Mouse (Mus musculus) megakaryocyte progenitor cell, adult 5-6 weeks (primary cell): ENCODE data around the gene Exoc6. TPM values are rescaled to one million over a fixed set of nuclear protein-coding genes. Genes with fewer than 3 reads are reported as not detected.
"Not testable (repeated sequence)": the region's sequence is repeated elsewhere in the genome, so short reads cannot be mapped to it uniquely, and the experiment has no call there.

Experiments
- ATAC-seq: replicated peaks from 2 replicates; pipeline ENCODE4 v1.8.0; 2016; ENCODE audit warnings: mild to moderate bottlenecking, moderate TSS enrichment, inconsistent platforms; ENCODE audit not compliant: poor library complexity
- total RNA-seq, 2 experiments: library from RNA; stranded (forward) in 1 of 2; stranded (reverse) in 1 of 2; fragments of 157-497, 149-512 nt in 1 of 2; fragments of 200-1000 nt in 1 of 2; gene quantifications; 2 replicates each; pipeline versions ENCODE4 v1.2.3 to v1.2.4; 2015 to 2017

Exoc6 gene
- total RNA-seq (2015) = 57.3 and 63.3 TPM in 2 replicates
- 75.7 and 84.5 TPM in 2 replicates for total RNA-seq (2017)

DNA sequence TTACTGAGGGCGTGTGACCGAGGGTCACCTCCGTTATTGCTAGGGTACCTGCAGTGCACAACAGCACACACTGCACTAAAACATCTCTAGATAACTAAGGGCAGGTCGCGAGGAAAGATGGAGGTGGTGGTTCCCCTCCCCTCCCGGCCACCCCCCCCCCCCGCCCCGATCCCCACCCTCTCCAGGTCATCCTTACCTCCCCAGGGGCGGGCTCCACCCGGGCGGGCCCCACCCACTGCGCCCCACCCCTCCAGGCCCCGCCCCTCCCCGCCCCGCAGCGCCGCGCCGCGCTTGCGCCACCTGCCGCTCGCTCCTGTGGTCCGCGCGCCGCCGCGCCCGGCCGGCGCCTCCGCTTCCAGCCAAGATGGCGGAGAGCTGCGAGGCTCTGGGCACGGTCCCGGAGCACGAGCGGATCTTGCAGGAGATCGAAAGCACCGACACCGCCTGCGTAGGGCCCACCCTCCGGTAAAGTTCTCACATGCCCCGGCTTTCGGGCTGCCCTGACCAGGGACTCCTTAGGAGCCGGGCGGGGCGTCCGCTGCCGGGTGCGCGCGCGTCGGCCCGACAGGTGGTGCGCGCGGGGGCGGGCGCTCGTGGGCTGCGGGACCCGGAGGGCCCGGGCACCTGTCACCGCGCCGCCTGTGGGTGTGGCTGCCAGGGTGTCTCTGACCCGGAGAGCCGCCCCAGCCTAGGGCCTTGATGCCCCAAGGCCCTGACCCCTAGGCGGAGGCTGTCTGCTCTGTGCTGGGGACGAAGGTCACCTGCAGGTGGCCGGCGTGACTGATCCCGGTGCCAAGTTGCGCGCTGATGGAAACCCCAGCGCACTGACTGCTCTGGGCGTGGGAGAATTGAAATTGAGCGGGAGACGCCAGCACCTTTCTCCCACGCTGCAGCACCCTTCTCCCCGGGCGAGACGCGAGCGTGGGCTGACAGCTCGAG is at the start of gene Exoc6:
Gene Exoc6, plus strand, starts transcription at position 318 of the 939 bp plus-strand sequence.
- ATAC-seq = peak; percentile 73

DNA sequence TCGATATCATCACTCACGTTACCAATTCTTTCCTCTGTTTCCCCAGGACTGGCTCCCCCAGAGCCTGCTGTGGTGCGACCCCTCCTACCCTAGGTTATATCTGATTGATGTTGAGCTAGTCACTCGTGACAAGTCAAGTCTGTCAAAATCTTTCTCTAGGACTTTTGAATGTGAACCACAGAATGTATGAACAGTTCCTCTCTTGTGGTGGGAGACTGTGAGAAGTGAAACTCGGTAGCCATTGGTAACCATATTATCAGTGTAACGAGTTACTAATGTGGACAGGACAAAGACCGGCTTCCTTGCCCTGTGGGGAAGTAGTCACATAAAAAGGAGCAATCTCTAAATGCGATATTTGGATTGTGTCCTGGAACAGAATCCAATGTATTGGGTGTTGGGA is 47.2 kb upstream of the Exoc6 start:
- ATAC-seq = peak; percentile 95

DNA sequence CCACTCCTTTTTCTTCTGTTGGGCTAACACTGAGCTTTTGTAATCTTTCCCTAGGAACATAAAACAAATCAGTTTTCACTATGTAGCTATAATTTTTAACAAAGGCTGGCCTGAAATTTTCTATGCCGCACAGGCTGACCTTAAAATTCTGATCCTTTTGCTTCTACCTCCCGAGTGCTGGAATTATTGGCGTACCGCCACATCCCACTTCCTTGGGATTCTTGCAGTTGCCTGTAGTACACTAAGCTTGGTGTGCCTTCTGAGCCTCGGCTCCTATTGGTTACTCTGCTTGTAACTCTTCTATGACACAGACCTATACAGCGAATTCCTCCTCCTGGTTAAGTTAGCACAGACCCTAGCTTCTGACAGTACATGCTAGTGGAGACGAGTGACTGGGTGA is 44.2 kb upstream of the Exoc6 start:
- no peak for ATAC-seq

DNA sequence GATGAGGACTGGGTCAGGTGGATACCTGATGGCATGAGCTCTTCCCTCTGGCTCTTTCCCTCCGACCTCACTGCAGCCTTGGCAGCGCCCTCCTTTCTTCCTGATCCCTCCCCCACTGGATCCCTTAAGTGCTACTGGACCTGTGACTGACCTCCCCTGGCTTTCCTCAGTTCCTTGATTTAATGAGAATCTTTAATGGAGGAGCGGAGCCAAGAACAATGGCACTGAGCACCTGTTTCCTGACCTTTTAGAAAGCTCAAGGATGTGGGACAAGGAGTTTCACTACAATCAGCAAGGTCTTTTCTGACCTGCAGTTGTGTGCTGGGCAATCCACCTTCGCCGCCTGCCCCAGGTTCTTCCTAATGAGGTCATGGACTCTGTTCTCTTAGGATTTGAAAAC is 43.6 kb upstream of the Exoc6 start:
- no peak for ATAC-seq

DNA sequence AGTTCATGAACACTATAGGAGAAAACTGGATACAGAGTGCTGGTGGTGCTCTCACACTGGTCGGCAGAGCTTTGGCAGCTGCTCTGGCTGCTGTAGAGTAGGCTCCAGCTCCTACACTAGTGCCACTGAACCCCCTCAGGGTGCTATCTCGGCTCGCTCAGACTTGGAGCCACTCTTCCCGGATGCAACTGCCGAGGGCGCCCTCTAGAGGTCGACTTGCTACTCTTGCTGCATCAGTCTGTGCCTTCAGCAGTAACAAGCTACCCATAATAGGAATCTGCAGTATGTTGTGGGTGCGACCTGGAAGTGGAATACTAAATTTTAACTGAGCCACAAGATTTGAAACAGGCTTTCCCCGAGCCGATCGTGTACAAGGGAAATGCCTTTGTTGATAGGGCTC is 40.5 kb upstream of the Exoc6 start:
- ATAC-seq = peak; percentile 99

DNA sequence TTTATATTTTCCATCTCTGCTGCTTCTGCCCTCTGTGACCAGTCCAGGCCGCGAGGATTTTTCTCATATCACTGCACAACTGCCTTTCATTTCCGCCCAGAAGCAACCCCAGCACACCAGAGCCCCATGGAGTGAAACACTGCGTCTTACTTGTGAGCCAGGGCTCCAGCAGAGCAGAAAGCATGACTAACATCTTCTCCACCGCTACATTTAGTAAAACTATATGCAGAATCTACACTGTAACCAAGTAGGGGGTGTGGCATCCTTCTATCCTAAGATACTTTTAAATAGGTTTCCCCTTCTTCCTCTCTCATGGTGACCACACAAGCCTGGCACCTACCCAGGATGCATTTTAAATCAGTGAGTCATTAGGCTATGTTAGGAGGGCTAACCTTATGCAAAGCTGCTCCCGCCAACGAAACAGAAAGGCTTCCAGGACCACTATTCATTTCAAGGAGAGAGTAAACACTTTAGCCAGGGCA is 35.4 kb upstream of the Exoc6 start:
- peak; percentile 69 for ATAC-seq

DNA sequence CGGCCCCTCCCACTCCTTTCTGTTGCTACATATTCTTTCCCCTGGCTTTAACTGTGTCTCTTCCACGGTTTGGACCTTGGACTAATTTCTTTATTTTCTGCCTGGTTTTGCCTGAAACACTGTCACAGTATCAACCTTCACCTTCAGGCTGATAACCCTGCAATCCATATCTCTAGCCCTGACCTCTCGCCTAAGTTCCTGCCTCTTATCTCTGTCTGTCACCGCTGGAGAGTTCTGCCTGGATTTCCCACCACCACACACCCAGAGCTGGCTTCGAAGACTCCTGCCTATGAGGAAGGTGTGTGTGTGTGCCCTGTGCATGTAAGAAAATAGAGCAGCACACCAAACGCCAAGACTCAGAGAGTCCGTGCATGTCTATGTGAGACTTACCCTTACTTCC is 32.8 kb upstream of the Exoc6 start:
- peak; percentile 51 for ATAC-seq

DNA sequence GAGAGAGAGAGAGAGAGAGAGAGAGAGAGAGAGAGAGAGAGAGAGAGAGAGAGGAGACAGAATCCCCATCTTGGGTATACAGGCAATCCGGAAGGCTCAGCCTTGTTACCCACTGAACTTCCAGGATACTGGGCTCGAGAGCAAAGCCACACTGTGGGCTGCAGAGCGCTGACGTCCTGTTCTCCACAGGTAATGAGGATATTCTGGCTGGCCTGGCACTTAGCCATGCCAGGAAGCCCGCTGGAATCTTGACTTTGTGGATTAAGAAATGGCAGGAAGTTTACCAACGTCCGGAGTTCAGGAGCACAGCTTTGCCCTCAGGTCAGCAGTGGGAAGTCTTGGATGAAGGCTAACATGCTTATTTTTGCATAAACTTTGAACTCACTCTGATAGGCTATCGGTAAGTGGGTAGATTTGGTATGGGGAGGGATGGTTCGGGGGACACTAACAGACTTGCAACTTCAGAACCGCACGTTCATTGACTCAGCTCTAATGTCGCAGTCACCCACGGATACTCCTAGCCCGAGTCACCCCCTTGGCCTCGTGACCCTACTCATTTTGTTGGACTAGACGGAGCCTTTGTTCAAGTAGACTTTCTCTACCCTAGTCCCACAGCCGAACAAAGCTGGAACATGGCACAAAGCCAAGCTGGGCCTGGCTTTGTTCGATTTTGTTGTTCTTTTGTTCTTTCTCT is 29.3 kb upstream of the Exoc6 start:
- no peak for ATAC-seq

DNA sequence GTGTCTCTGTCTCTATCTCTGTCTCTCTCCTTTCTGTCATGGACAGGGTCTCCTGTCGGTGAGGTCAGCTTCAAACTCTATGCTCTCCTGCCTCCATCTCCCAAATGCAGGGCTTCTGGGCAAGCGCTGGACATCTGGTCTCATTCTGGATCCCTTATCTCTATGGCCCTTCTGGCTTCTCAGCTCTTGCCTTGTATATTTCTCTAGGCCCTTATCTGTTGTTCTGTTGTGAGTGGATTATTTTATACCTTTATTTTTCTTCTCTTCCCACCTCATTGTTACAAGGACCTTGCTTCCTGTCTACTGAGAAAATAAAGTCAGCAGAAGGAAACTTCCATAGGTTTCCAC is 28.8 kb upstream of the Exoc6 start:
- peak; percentile 41; the same call in 1 of the 2 replicates for ATAC-seq

DNA sequence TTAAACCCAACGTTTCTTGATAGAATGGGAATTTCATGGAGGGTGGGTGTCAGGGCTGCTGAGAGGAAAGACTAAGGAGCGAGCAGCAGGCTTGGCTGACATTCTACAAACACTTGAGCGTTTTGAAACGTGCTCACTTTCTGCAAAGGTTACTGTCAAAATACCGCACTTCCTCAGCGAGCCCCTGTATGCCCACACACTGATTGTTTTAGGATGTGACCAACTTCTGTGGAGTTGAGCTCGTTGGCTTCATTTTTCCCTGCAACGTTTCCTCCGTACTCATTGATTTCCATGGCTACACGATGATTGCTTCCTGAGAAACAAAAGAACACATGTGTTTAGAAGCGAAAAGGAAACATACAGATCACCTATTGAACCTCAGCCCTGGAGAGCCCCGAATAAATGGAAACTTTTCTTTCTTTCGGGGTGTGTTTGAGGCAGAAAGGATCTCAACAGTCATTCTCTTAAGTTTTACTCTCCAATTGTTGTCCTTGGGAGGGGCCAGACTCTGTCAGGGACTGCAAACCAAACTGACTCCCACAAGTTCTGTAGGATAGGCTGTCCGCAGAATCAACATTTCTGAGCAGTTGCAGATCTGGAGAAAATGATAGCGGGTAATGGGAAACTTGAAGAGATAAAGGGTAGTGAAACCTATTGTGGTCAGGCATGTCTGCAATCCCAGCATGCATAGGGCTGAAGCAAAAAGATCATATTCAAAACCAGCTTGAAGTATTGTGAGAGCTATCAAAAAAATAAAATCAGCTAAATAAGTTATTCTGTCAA is 26.7 kb upstream of the Exoc6 start:
- peak; percentile 73 for ATAC-seq

DNA sequence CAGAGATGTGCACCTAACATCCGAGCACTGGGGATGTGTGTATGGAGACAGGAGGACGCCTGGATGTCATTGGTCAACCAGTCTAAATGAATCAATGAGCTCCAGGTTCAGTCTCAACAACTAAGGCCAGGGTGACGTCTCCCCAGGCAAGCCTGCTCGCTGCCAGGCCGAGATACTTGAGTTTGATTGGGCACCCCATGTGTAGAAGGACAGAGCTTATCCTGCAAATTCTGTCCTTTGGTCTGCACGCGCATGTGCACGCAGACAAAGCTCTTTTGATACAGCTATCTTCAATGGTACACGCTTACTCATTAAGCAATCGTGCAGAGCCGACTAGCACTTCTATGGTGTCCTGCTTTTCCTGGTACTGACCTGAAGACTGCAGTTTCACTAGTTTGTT is 24.3 kb upstream of the Exoc6 start:
- no peak for ATAC-seq

DNA sequence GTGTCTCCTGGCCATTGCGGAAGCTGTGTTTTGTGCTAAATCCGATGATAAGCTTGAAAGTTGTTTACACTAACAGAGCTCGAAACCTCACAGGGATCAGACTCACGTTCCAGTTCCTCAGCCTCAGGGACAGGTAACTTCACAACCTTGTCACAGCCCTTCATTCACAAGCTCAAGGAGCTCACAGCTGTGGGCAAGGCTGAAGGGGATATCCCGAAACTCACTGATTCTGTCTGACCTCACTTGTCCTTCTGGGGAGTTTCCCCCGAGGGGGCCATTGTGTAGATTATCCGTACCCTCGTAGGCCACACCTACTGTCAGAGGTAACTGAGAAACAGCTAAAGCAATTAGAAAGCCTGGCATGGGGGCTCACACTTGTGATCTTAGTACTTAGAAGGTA is 23.4 kb upstream of the Exoc6 start:
- ATAC-seq = no peak

DNA sequence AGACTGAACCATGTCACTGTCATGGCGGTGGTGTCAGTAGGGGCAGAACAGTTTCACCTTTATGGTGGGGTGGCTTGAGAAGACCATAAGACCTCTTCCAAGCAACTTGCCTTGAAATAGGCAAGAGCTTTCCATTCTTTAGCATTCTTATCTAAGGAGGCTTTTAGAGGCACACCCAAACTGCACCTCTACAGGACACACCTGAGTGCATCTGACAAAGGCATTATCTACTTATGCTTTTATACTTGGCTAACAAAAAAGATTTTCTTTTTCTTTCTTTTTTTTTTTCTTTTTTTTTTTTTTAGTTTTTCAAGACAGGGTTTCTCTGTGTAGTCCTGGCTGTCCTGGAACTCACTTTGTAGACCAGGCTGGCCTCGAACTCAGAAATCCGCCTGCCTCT is 22.5 kb upstream of the Exoc6 start:
- ATAC-seq = not testable (repeated sequence)

DNA sequence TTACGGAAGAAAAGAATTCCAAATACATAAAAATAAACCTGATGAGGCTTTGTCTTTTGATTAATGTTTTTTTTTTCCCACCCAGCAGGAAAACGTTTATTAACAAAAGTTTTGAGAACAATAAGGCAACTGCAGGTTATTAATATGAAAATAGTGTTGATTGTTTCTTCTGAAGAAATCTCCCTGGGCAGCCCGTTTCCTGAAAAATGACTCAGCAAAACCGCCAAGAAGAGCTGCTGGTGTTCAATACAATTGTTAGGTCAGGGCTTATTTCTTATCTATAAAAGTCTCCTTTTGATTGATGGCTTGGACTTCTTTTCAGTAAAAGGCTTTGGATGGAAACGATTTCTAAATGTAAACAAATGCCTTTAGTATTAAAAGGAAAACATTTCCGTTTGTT is 21.6 kb upstream of the Exoc6 start:
- no peak for ATAC-seq

DNA sequence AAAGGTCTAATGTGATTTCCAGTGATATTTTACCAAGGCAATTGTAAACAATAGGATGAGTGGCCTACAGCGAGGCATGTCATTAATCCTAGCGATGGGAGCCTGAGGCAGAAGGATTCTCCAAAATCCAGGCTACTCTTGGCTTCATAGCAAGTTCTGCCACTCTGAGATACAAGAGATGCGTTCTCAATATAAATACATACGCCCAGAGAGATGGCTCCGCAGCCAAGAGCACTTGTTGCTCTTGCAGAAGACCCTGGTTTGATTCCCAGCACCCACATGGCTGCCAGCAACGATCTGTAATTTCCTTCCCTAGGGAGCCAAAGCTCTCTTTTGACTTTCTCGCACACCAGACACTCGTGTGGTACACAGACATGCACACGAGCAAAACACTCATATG is 20.9 kb upstream of the Exoc6 start:
- ATAC-seq = no peak

DNA sequence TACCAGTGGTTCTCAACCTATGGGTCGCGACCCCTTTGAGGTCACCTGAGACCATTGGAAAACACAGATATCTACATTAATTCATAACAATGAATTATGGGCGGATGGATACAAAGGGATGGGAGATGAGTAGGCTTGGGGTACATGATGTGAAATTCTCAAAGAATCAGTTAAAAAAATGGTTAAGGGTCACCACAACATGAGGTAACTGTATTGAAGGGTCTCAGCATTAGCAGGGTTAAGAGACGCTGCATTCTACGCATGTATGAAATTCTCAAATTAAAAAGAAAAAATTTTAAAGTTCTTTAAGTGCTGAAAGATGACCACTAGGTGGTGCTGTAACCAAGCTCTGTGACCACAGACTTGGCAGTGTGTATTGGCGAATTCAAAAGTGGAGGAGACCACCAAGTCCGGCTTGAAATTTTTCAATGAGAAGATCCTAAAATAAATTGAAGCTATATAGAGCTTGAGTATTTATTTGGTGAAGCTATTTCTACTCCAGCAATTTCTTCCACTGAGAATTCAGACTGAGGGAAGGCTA is 20.2 kb upstream of the Exoc6 start:
- peak; percentile 51 for ATAC-seq

DNA sequence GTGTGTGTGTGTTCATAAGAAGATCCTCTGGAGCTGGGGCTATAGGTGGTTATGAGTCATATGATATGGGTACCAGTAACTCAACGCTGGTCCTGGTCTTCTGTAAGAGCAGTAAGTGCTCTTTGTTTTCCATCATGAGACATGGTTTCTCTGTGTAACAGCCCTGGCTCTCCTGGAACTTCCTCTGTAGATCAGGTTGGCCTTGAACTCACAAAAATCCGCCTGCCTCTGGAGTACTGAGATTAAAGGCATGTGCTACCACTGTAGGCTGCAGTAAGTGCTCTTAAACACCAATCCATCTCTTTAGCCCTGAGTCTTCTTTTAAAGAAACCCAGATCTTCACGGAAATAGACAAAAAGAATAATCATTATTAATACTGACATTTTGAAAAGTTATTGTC is 19.6 kb upstream of the Exoc6 start:
- ATAC-seq = no peak

DNA sequence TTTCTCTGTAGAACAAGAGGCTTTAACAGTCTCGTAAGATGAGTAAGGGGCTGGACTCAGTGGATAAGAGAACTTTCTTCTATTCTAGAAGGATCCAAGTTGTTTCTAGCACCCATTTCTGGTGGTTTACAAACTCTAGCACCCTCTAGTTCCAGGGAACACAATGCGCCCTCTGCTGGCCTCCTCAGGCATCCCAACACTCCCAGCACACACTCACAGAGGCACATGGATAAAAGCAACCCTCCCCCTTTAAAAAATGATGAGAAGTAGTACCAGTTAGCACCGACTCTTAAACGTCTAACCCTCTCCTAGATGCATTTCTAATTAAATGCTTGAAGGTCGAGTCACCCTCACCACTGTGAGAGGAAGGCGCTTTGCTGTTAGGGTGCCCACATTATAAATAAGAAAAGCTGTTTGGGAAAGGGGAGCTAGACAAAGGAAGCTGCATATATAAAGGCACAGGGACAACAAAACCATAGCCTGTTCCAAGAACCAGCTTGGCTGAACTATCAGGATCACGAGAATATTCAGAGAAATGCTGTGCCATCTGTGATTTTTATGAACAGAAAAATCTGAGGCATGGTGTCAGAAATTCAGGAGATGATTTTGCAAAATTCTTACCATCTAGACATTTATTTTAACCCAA is 18.9 kb upstream of the Exoc6 start:
- peak; percentile 69 for ATAC-seq

DNA sequence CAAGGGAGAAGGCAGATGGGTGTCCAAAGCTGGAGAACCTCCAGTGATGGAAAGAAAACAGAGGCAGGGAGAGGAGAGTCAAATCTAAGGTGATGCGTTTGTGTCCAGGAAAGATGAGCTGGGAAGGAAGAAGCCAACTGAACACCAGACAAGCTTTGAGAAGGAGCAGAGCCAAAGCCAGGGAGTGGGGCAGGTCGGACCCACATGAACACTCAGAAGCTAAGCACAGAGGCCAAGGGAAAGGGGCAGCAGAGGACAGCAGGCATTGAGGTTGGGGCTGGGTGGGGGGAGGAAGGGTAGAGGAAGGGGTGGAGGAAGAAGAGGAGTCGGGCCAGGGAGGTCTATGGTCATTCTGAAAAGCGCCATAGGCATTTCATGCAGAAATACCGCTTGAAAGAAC is 17.0 kb upstream of the Exoc6 start:
- ATAC-seq = no peak

DNA sequence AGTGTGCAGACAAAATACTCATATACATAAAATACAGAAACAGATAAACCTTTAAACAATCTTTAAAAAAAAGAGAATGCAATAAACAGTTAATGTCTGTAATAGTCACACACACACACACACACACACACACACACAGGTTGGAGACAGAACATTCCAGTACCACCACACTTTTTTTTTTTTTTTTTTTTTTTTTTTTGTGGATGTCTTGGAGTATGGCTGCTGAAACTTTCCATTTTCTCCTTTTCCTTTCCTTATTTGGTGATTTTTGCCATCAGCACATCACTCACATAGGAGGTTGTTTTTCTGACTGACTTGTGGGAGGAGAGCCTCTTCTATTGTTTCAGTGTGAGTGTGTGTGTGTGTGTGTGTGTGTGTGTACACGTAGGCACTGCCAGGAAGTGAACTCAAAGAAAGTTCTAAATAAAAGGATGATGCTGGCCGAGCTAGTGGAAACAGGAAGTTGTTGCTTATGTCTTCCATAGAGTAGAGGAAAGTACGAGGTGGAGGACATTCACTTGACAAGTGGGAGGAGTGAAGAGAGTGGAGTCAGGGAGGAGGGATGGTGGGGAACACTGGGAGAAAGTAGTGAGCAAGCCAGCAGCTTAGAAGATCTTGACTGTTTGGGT is 15.4 kb upstream of the Exoc6 start:
- peak; percentile 65 for ATAC-seq
